Mouse (Mus musculus) CH12.LX (cell line): ENCODE data around the gene Ralb. TPM values are rescaled to one million over a fixed set of nuclear protein-coding genes. Genes with fewer than 3 reads are reported as not detected.

Experiments
- DNase-seq: peaks from one replicate; pipeline ENCODE4 v3.0.0-alpha.2; 2013; ENCODE audit errors: extremely low read depth
- H3K27ac ChIP-seq: 2 replicates; pipeline ENCODE4 v1.5.1; 2012; ENCODE audit warnings: low read depth, mild to moderate bottlenecking, control low read depth, moderate library complexity; ENCODE audit not compliant: insufficient read depth
- H3K27me3 ChIP-seq: replicated peaks from 2 replicates; pipeline ENCODE3; 2012; ENCODE audit warnings: inconsistent platforms
- H3K36me3 ChIP-seq, 2 experiments: replicated peaks in 1 of 2; 2 replicates each; pipeline versions ENCODE3 to v1.6.1; 2012; ENCODE audit warnings: inconsistent platforms in 1 of 2, low read length in 1 of 2, mild to moderate bottlenecking in 1 of 2, mixed read lengths in 1 of 2, moderate library complexity in 1 of 2; ENCODE audit not compliant: control insufficient read depth in 1 of 2, insufficient read depth in 1 of 2
- H3K4me1 ChIP-seq, 2 experiments: 2 replicates each; pipeline ENCODE4 v1.6.1; 2012; ENCODE audit warnings: inconsistent platforms in 1 of 2, moderate library complexity in 1 of 2; ENCODE audit not compliant: insufficient read depth in 2 of 2, control insufficient read depth in 1 of 2
- H3K4me2 ChIP-seq: 2 replicates; pipeline ENCODE4 v1.6.1; 2012; ENCODE audit warnings: low read depth, mild to moderate bottlenecking, control low read depth; ENCODE audit not compliant: poor library complexity, insufficient read depth, severe bottlenecking
- H3K4me3 ChIP-seq, 3 experiments: fragments of 150-350 bp in 1 of 3; sonication (generic) in 1 of 3; replicated peaks in 1 of 3; 2 replicates each; pipeline versions ENCODE3 to v1.5.1; 2011 to 2012; ENCODE audit warnings: low read depth in 2 of 3, low read length in 2 of 3, mild to moderate bottlenecking in 2 of 3, moderate library complexity in 2 of 3, control low read depth in 1 of 3, improper control_type of control experiment in 1 of 3, inconsistent platforms in 1 of 3, mixed read lengths in 1 of 3; ENCODE audit not compliant: poor library complexity in 1 of 3
- H3K79me2 ChIP-seq: replicated peaks from 2 replicates; pipeline ENCODE4 v1.6.1; 2012; ENCODE audit warnings: mild to moderate bottlenecking, moderate library complexity; ENCODE audit not compliant: control insufficient read depth, poor library complexity, insufficient read depth, severe bottlenecking; ENCODE audit errors: extremely low read depth
- H3K9ac ChIP-seq: 2 replicates; pipeline ENCODE4 v1.6.1; 2012; ENCODE audit warnings: low read depth, mild to moderate bottlenecking, control low read depth, moderate library complexity; ENCODE audit not compliant: insufficient read depth
- H3K9me3 ChIP-seq: replicated peaks from 2 replicates; pipeline ENCODE3; 2012; ENCODE audit warnings: low read length, inconsistent platforms, mixed read lengths
- BHLHE40 ChIP-seq: IDR thresholded peaks from 2 replicates; pipeline ENCODE4 v1.6.1; 2011; ENCODE audit warnings: mild to moderate bottlenecking, low read depth, low read length, improper control_type of control experiment
- CHD1 ChIP-seq: IDR thresholded peaks from 2 replicates; pipeline ENCODE4 v1.6.1; 2012; ENCODE audit warnings: low read depth, low read length, improper control_type of control experiment, inconsistent platforms
- CHD2 ChIP-seq: IDR thresholded peaks from 2 replicates; pipeline ENCODE4 v1.6.1; 2011; ENCODE audit warnings: low read length, improper control_type of control experiment
- CTCF ChIP-seq, 2 experiments: IDR thresholded peaks in 1 of 2; conservative IDR thresholded peaks in 1 of 2; 2 replicates each; pipeline ENCODE4 v1.5.1; 2011 to 2012; ENCODE audit warnings: low read depth in 2 of 2, low read length in 2 of 2, improper control_type of control experiment in 1 of 2, inconsistent platforms in 1 of 2, mild to moderate bottlenecking in 1 of 2, moderate library complexity in 1 of 2
- E2F4 ChIP-seq: IDR thresholded peaks from 2 replicates; pipeline ENCODE4 v1.6.1; 2011; ENCODE audit warnings: low read depth, low read length, improper control_type of control experiment; ENCODE audit not compliant: insufficient replicate concordance
- ELF1 ChIP-seq: IDR thresholded peaks from 2 replicates; pipeline ENCODE4 v1.6.1; 2014; ENCODE audit warnings: low read depth, mild to moderate bottlenecking, inconsistent platforms, low read length, improper control_type of control experiment
- EP300 ChIP-seq: IDR thresholded peaks from 2 replicates; pipeline ENCODE4 v1.6.1; 2011; ENCODE audit warnings: low read length, improper control_type of control experiment
- ETS1 ChIP-seq: conservative IDR thresholded peaks from 2 replicates; pipeline ENCODE4 v1.6.1; 2012; ENCODE audit warnings: low read depth, mild to moderate bottlenecking, inconsistent platforms, low read length, improper control_type of control experiment, moderate library complexity
- GABPA ChIP-seq: IDR thresholded peaks from 2 replicates; pipeline ENCODE4 v1.6.1; 2012; ENCODE audit warnings: low read depth, low read length, improper control_type of control experiment, inconsistent platforms; ENCODE audit not compliant: insufficient replicate concordance
- HCFC1 ChIP-seq: IDR thresholded peaks from 2 replicates; pipeline ENCODE4 v1.6.1; 2012; ENCODE audit warnings: low read depth, mild to moderate bottlenecking, inconsistent platforms, low read length, improper control_type of control experiment
- IRF4 ChIP-seq: IDR thresholded peaks from 2 replicates; pipeline ENCODE4 v1.6.1; 2014; ENCODE audit warnings: low read depth, mild to moderate bottlenecking, inconsistent platforms, low read length, improper control_type of control experiment
- JUN ChIP-seq: IDR thresholded peaks from 2 replicates; pipeline ENCODE4 v1.6.1; 2011; ENCODE audit warnings: low read depth, mild to moderate bottlenecking, low read length, improper control_type of control experiment, moderate library complexity; ENCODE audit not compliant: insufficient read depth
- JUND ChIP-seq: conservative IDR thresholded peaks from 2 replicates; pipeline ENCODE4 v1.6.1; 2011; ENCODE audit warnings: low read depth, low read length, improper control_type of control experiment
- KAT2A ChIP-seq: IDR thresholded peaks from 2 replicates; pipeline ENCODE4 v1.6.1; 2012; ENCODE audit warnings: low read length, improper control_type of control experiment, inconsistent platforms; ENCODE audit not compliant: insufficient replicate concordance
- MAFK ChIP-seq: IDR thresholded peaks from 2 replicates; pipeline ENCODE4 v1.6.1; 2011; ENCODE audit warnings: low read length, improper control_type of control experiment; ENCODE audit not compliant: insufficient replicate concordance
- MAX ChIP-seq: IDR thresholded peaks from 2 replicates; pipeline ENCODE4 v1.6.1; 2011; ENCODE audit warnings: low read length, improper control_type of control experiment
- MAZ ChIP-seq: IDR thresholded peaks from 2 replicates; pipeline ENCODE4 v1.6.1; 2012; ENCODE audit warnings: low read depth, mild to moderate bottlenecking, inconsistent platforms, low read length, improper control_type of control experiment, moderate library complexity
- MEF2A ChIP-seq: IDR thresholded peaks from 2 replicates; pipeline ENCODE4 v1.6.1; 2014; ENCODE audit warnings: low read depth, mild to moderate bottlenecking, inconsistent platforms, low read length, improper control_type of control experiment, borderline replicate concordance
- MXI1 ChIP-seq: IDR thresholded peaks from 2 replicates; pipeline ENCODE4 v1.6.1; 2011; ENCODE audit warnings: mild to moderate bottlenecking, low read depth, low read length, improper control_type of control experiment
- MYC ChIP-seq: IDR thresholded peaks from 2 replicates; pipeline ENCODE4 v1.6.1; 2011; ENCODE audit warnings: low read depth, mild to moderate bottlenecking, improper control_type of control experiment, low read length
- NELFE ChIP-seq: IDR thresholded peaks from 2 replicates; pipeline ENCODE4 v1.6.1; 2011; ENCODE audit warnings: low read depth, low read length, improper control_type of control experiment
- NRF1 ChIP-seq: IDR thresholded peaks from 2 replicates; pipeline ENCODE4 v1.6.1; 2014; ENCODE audit warnings: low read depth, mild to moderate bottlenecking, inconsistent platforms, low read length, improper control_type of control experiment, moderate library complexity
- PAX5 ChIP-seq: IDR thresholded peaks from 2 replicates; pipeline ENCODE4 v1.6.1; 2012; ENCODE audit warnings: low read length, inconsistent platforms, mixed read lengths
- POLR2A ChIP-seq: IDR thresholded peaks from 2 replicates; pipeline ENCODE4 v1.6.1; 2011; ENCODE audit warnings: low read depth, mild to moderate bottlenecking, improper control_type of control experiment, low read length
- POLR2AphosphoS2 ChIP-seq: IDR thresholded peaks from 2 replicates; pipeline ENCODE4 v1.6.1; 2011; ENCODE audit warnings: low read depth, low read length, improper control_type of control experiment
- RAD21 ChIP-seq: IDR thresholded peaks from 2 replicates; pipeline ENCODE4 v1.6.1; 2011; ENCODE audit warnings: low read depth, mild to moderate bottlenecking, low read length, improper control_type of control experiment, moderate library complexity
- RCOR1 ChIP-seq: conservative IDR thresholded peaks from 2 replicates; pipeline ENCODE4 v1.6.1; 2012; ENCODE audit warnings: low read depth, mild to moderate bottlenecking, inconsistent platforms, low read length, improper control_type of control experiment
- SIN3A ChIP-seq: IDR thresholded peaks from 2 replicates; pipeline ENCODE4 v1.6.1; 2012; ENCODE audit warnings: low read length, improper control_type of control experiment, inconsistent platforms
- SMC3 ChIP-seq: IDR thresholded peaks from 2 replicates; pipeline ENCODE4 v1.6.1; 2011; ENCODE audit warnings: low read depth, low read length, improper control_type of control experiment
- TBP ChIP-seq: conservative IDR thresholded peaks from 2 replicates; pipeline ENCODE4 v1.6.1; 2011; ENCODE audit warnings: low read depth, low read length, improper control_type of control experiment
- TCF12 ChIP-seq: IDR thresholded peaks from 2 replicates; pipeline ENCODE4 v1.6.1; 2014; ENCODE audit warnings: low read depth, mild to moderate bottlenecking, inconsistent platforms, low read length, improper control_type of control experiment
- UBTF ChIP-seq: IDR thresholded peaks from 2 replicates; pipeline ENCODE4 v1.6.1; 2012; ENCODE audit warnings: low read depth, mild to moderate bottlenecking, inconsistent platforms, low read length, improper control_type of control experiment, moderate library complexity
- USF1 ChIP-seq: IDR thresholded peaks from 2 replicates; pipeline ENCODE4 v1.6.1; 2014; ENCODE audit warnings: low read depth, mild to moderate bottlenecking, inconsistent platforms, low read length, improper control_type of control experiment
- USF2 ChIP-seq: conservative IDR thresholded peaks from 2 replicates; pipeline ENCODE4 v1.6.1; 2011; ENCODE audit warnings: low read depth, low read length, improper control_type of control experiment
- ZC3H11A ChIP-seq: IDR thresholded peaks from 2 replicates; pipeline ENCODE4 v1.6.1; 2012; ENCODE audit warnings: low read depth, mild to moderate bottlenecking, inconsistent platforms, low read length, improper control_type of control experiment
- ZKSCAN1 ChIP-seq: IDR thresholded peaks from 2 replicates; pipeline ENCODE4 v1.6.1; 2012; ENCODE audit warnings: low read depth, inconsistent platforms, low read length, improper control_type of control experiment, borderline replicate concordance
- ZMIZ1 ChIP-seq: IDR thresholded peaks from 2 replicates; pipeline ENCODE4 v1.6.1; 2012; ENCODE audit warnings: low read depth, mild to moderate bottlenecking, inconsistent platforms, low read length, improper control_type of control experiment
- ZNF384 ChIP-seq: IDR thresholded peaks from 2 replicates; pipeline ENCODE4 v1.6.1; 2012; ENCODE audit warnings: low read depth, low read length, improper control_type of control experiment, inconsistent platforms
- dilution Hi-C: fragments of 300-500 bp; cut with MboI; formaldehyde crosslinking; loops from 2 replicates; pipeline ENCODE4 v1.14.3; 2020; ENCODE audit warnings: low sequenced_read_pairs; ENCODE audit not compliant: extremely low pct_unique_long_range_greater_than_20kb, extremely low pct_ligation_motif_present
- in situ Hi-C: fragments of 300-500 bp; cut with MboI; formaldehyde crosslinking; loops from 3 replicates; pipeline ENCODE4 v1.14.3; 2019; ENCODE audit warnings: low sequenced_read_pairs, low pct_ligation_motif_present, low pct_unique_long_range_greater_than_20kb, mixed read lengths
- polyA plus RNA-seq: library from polyadenylated mRNA; unstranded; fragments of >175 nt; gene quantifications from 2 replicates; pipeline ENCODE4 v1.2.1, GENCODE M21; 2012; ENCODE audit warnings: low read depth; ENCODE audit not compliant: insufficient read length
- total RNA-seq, 2 experiments: library from RNA; depleted of rRNA; stranded (reverse); fragments of 300-350 nt in 1 of 2; fragments of >200 nt in 1 of 2; gene quantifications; 2 replicates each; pipeline ENCODE4 v1.2.3; 2012 to 2014

The Ralb gene
- total and polyA plus RNA-seq, 3 experiments = 18.2 to 28.7 (median 22.9) TPM

DNA sequence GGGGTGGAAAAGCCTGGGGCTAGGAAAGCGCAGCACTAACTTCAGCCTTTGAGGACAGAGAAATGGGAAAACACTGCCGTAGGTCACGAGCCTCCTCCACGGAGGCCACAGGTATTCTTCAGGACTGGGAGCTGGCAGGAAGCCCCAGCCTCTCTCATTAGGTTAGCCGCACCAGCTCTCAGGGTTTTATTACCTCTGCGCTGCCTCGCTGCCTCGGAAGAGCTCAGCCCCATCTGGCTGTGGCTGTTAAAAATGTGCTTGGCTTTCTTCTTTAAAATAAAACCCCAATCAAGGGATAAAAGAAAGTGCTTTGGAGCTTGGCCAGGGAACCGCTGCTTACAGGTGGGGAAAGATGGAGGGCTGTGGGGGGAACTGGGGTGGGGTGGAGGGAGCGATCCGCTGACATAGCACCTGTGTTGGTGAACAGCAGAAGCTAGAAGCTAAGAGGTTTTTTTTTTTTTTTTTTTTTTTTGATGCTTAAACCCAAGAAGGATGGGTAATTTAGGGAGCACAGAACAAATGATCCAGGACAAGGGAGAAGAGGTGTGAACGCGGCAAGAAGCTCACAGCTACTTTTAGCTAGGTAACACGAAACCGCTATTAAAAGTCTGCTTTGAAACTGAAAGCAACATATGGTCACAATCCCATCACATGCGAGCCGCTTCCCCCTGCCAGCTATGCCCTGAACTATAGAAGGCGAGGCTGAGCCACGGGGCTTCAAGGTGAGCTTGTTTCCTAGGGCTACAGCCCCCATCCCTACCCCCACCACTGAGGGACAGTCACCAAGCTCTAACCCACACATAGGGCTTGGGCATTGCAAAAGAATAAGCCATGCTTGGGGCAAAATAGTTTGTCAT lies 47.7 kb downstream of the Ralb start:
- no peak overlapping the region for H3K9ac ChIP-seq
- H3K27ac ChIP-seq = no peak overlapping the region
- dilution Hi-C loops = no loop called here
- H3K36me3 ChIP-seq = no peaks in the 10 kb centered on the region
- H3K4me1 ChIP-seq = peaks cover 2 to 15% of the 10 kb centered on the region in 2 experiments; a peak in 2 of 4 replicates
- H3K4me3 ChIP-seq = peak overlapping the region in 1 of 3 experiments; percentile 19
- peak overlapping the region; percentile 87 for H3K4me2 ChIP-seq
- DNase-seq = peak; percentile 33
- in situ Hi-C loops = no loop called here
- H3K9me3 ChIP-seq = no peaks in the 10 kb centered on the region
- no peaks in the 10 kb centered on the region for H3K27me3 ChIP-seq
- H3K79me2 ChIP-seq = no peaks in the 10 kb centered on the region; the same call in 1 of the 2 replicates
- no peak for TF ChIP-seq RCOR1
- no peak for TF ChIP-seq NELFE
- no peak for TF ChIP-seq ZKSCAN1
- TF ChIP-seq KAT2A = no peak
- TF ChIP-seq E2F4 = no peak
- no peak for TF ChIP-seq JUND
- TF ChIP-seq RAD21 = no peak
- TF ChIP-seq SMC3 = no peak
- TF ChIP-seq CTCF (conservative IDR thresholded peaks at IDR 0.05 in 1 of 2, IDR thresholded peaks at IDR 0.05 in 1 of 2; ENCODE audit: low read depth in 2 of 2, low read length in 2 of 2) = no peak
- TF ChIP-seq ZC3H11A = no peak
- peak; percentile 62 for TF ChIP-seq MXI1
- TF ChIP-seq MYC = 0 out of 2 replicates have a peak, but pooled peaks have one; percentile 58
- peak; percentile 87 for TF ChIP-seq BHLHE40
- TF ChIP-seq POLR2AphosphoS2 = no peak
- TF ChIP-seq TBP = no peak
- no peak for TF ChIP-seq USF2
- peak; percentile 62 for TF ChIP-seq EP300
- TF ChIP-seq PAX5 = no peak
- TF ChIP-seq HCFC1 = no peak
- TF ChIP-seq MAZ = peak; percentile 14; the same call in 1 of the 2 replicates
- peak; percentile 59 for TF ChIP-seq MAX
- TF ChIP-seq ZMIZ1 = no peak
- TF ChIP-seq SIN3A = peak; percentile 41; the same call in 1 of the 2 replicates
- TF ChIP-seq CHD2 = 0 out of 2 replicates have a peak, but pooled peaks have one; percentile 35
- TF ChIP-seq UBTF = no peak
- TF ChIP-seq MEF2A = peak; percentile 36; the same call in 1 of the 2 replicates
- no peak for TF ChIP-seq USF1
- no peak for TF ChIP-seq JUN
- no peak for TF ChIP-seq ELF1
- no peak for TF ChIP-seq ETS1
- TF ChIP-seq ZNF384 = peak; percentile 63
- TF ChIP-seq TCF12 = 0 out of 2 replicates have a peak, but pooled peaks have one; percentile 52
- TF ChIP-seq POLR2A = no peak
- no peak for TF ChIP-seq NRF1
- TF ChIP-seq IRF4 = peak; percentile 54
- no peak for TF ChIP-seq GABPA
- TF ChIP-seq MAFK = no peak
- no peak for TF ChIP-seq CHD1
